Mouse (Mus musculus) limb, embryonic 15.5 days (tissue): ENCODE data around the gene Fbxo21. TPM values are rescaled to one million over a fixed set of nuclear protein-coding genes. Genes with fewer than 3 reads are reported as not detected.

Experiments used
- ATAC-seq: fragments of 200-750 bp; cut with Nextera tagmentation; 2 replicates; pipeline ENCODE4 v1.8.0; 2017; ENCODE audit warnings: low read depth, moderate TSS enrichment; ENCODE audit not compliant: insufficient number of reproducible peaks, low FRiP score, low TSS enrichment
- H3K27ac ChIP-seq: fragments of 300-500 bp; sonication (generic); 2 replicates; pipeline ENCODE4 v1.5.1; 2015; ENCODE audit warnings: moderate library complexity, mild to moderate bottlenecking, inconsistent platforms
- H3K27me3 ChIP-seq: fragments of 300-500 bp; sonication (generic); 2 replicates; pipeline ENCODE4 v1.6.1; 2015; ENCODE audit warnings: inconsistent platforms
- H3K36me3 ChIP-seq: fragments of 300-500 bp; sonication (generic); 2 replicates; pipeline ENCODE4 v1.6.1; 2015; ENCODE audit warnings: inconsistent platforms
- H3K4me1 ChIP-seq: fragments of 300-500 bp; sonication (generic); 2 replicates; pipeline ENCODE4 v1.6.1; 2015; ENCODE audit warnings: inconsistent platforms
- H3K4me2 ChIP-seq: fragments of 300-500 bp; sonication (generic); 2 replicates; pipeline ENCODE4 v1.6.1; 2015; ENCODE audit warnings: mild to moderate bottlenecking, inconsistent platforms
- H3K4me3 ChIP-seq: fragments of 300-500 bp; sonication (generic); 2 replicates; pipeline ENCODE4 v1.5.1; 2015; ENCODE audit warnings: mild to moderate bottlenecking, inconsistent platforms
- H3K9ac ChIP-seq: fragments of 300-500 bp; sonication (generic); 2 replicates; pipeline ENCODE4 v1.6.1; 2015; ENCODE audit warnings: inconsistent platforms
- H3K9me3 ChIP-seq: fragments of 300-500 bp; sonication (generic); 2 replicates; pipeline ENCODE4 v1.6.1; 2016; ENCODE audit warnings: inconsistent platforms
- WGBS: fragments of 180-500 bp; shearing (Covaris S2); methylation state at CpG from one replicate; pipeline ENCODE4 v1.1.7; 2015; 5-methylcytosine and 5-hydroxymethylcytosine counted together
- polyA plus RNA-seq: library from polyadenylated mRNA; unstranded; fragments of >200 nt; fragmentation: Nextera tagmentation; extraction: Ambion mirVana; gene quantifications from 2 replicates; pipeline ENCODE4 v1.2.1, GENCODE M21; 2015

Fbxo21 gene
- polyA plus RNA-seq, 1 experiment from 2014 or later, result 49.2 TPM

DNA sequence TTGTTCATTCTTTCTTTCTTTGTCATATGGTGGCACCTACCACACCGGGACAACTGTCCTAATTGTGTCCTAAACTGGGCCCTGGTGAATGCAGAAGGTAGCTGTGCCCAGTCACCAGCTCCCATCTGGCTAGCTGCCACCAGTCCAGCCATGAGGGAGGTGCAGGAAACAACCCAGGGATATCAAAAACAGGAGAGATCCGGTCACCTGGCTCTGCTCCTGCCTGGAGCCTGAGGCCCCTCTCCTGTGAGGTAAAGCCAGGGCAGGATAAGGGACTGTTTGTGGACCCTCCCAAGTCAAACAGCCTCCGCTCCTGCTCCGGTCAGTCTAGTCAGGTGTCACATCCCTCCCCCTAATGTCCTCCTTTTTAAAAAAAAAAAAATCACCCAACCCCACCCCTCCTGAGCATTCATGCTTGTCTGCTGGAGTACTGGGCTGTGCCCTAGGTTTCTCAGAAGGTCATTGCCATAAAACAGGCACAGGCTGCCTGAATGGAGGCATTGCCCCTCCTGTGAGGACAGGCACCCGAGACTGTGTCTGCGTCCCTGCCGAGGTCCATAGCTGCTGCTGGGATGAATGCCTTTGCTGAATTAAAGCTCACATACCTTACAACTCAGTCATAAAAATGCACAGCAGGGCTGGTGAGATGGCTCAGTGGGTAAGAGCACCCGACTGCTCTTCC, 75.6 kb downstream of the Fbxo21 start:
- Histone ChIP-seq H3K4me2 (no peak overlapping the region), H3K9ac (no peak overlapping the region), H3K27ac (no peak overlapping the region), H3K4me1 (peaks cover 4% of the 10 kb centered on the region; the same call in 1 of the 2 replicates), H3K36me3 (no peaks in the 10 kb centered on the region), H3K9me3 (no peaks in the 10 kb centered on the region), H3K27me3 (no peaks in the 10 kb centered on the region), H3K4me3 (no peak overlapping the region)
- ATAC-seq, result no peak
- WGBS, result 62% methylated on average over 8 of the region's 8 CpGs

DNA sequence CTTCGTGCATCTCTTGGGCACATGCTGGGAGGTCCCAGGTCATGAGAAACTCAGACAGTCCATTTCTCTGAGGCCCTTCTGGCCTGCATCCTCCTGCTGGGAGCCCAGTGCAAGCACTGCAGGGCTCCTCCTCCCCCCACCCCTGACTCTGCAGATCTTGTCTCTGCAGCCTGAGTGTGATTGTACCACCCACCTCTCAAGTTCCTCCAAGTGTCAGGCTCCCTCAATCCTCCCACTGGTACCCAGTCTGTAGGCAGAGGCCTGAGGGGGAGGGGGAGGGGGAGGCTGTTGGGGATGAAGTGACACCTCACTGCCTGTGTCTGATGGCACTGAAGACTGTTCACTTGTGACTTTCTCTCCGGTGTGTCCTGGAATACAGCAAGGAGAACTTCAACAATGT, 76.7 kb downstream of the Fbxo21 start:
- Histone ChIP-seq H3K36me3 (no peaks in the 10 kb centered on the region), H3K9ac (no peak overlapping the region), H3K4me1 (peaks cover 15% of the 10 kb centered on the region), H3K27me3 (no peaks in the 10 kb centered on the region), H3K4me2 (no peak overlapping the region), H3K27ac (no peak overlapping the region), H3K9me3 (no peaks in the 10 kb centered on the region), H3K4me3 (no peak overlapping the region)
- ATAC-seq, result no peak
- WGBS, result 98% methylated on average over 2 of the region's 2 CpGs

DNA sequence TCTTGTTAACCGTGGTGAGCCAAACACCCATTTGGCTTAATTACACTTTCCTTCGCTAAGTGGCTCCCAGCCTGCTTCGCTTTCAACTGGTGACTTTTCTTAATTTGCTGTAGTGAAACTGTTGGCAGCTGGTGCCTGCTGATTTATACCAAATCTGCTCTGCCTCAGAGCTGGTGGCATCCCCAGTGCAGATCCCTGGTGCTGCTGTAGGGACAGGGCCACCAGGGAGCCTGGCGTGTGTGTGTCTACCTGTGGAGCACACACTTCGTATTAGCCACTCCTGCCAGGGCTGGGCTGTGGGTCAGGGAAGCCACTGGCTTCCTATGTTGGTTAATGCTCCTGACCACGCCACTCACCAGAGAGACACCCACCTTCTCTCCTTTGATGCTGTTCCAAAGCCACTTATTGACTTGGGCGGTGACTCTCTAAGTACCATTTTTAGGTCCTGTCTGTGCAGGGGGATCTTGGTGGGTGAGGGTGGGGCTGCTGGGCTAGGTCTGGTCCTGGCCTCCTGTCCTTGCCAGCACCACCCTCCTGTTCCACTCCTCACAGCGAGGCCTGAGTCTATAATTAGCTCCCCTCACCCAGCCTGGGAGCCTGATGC, 81.1 kb downstream of the Fbxo21 start:
- no peak overlapping the region; the same call in 1 of the 2 replicates for H3K4me2 ChIP-seq
- H3K36me3 ChIP-seq, result no peaks in the 10 kb centered on the region
- H3K27ac ChIP-seq, result no peak overlapping the region
- no peak overlapping the region for H3K4me3 ChIP-seq
- H3K9me3 ChIP-seq, result no peaks in the 10 kb centered on the region
- ATAC-seq, result no peak
- H3K27me3 ChIP-seq, result no peaks in the 10 kb centered on the region
- H3K4me1 ChIP-seq, result peaks cover 15% of the 10 kb centered on the region
- 14% methylated on average over 8 of the region's 8 CpGs for WGBS
- H3K9ac ChIP-seq, result no peak overlapping the region

DNA sequence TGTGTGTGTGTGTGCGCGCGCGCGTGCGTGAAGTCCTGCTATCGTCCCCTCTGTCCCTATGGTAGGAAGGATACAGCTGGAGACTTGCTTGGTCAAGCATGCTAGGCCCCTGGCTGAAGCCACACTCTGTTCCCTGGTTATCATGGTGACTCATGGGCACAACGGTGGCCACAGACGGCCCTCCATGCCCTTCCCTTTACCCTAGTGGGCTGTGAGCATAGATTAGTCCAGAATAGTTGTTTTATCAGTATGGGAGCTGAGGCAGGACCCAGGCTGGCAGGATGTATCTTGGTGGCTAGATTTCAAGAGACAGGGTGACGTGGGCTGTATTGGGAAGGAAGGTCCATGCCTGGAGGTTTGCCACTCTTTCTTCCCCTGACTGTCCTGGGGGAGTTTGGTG, 82.3 kb downstream of the Fbxo21 start:
- Histone ChIP-seq H3K27me3 (no peaks in the 10 kb centered on the region), H3K4me2 (no peak overlapping the region), H3K4me3 (no peak overlapping the region), H3K27ac (no peak overlapping the region), H3K9me3 (no peaks in the 10 kb centered on the region), H3K4me1 (peaks cover 20% of the 10 kb centered on the region), H3K9ac (no peak overlapping the region), H3K36me3 (0 out of 2 replicates have a peak, but pooled peaks cover 3% of the 10 kb centered on the region)
- no peak for ATAC-seq
- WGBS, result 91% methylated on average over 10 of the region's 10 CpGs

DNA sequence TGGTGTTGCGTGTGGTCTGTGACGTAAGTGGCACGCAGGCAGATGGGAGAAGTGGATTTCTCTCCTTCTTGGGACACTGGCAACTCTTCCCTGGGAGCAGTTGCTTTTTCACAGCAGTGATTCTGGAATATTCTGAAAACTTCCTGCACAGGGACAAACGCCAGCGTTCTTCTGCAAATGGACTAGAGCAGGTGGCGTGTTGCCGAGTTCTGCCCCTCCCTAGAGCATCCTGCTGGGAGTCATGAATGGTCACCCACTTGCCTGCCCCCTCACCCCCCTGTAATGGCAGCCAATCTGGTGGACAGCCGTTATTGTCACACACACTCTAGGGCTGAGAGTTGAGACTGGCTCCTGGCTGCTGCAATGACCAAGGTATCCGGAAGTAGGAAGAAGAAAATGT, 83.1 kb downstream of the Fbxo21 start:
- no peak overlapping the region for H3K9ac ChIP-seq
- H3K4me1 ChIP-seq, result peaks cover 24% of the 10 kb centered on the region
- peaks cover 5% of the 10 kb centered on the region for H3K36me3 ChIP-seq
- 85% methylated on average over 9 of the region's 9 CpGs for WGBS
- H3K4me3 ChIP-seq, result no peak overlapping the region
- no peaks in the 10 kb centered on the region for H3K27me3 ChIP-seq
- ATAC-seq, result no peak
- H3K4me2 ChIP-seq, result no peak overlapping the region
- H3K27ac ChIP-seq, result no peak overlapping the region
- H3K9me3 ChIP-seq, result no peaks in the 10 kb centered on the region

Other genes starting within 250 kb of the Fbxo21 start
- gene Nos1, start 195.7 kb upstream of the Fbxo21 start, polyA plus RNA-seq, result 1.2 and 1.6 TPM in 2 replicates
- gene Tesc, start 51.0 kb downstream of the Fbxo21 start, polyA plus RNA-seq, result 25.9 and 27.2 TPM in 2 replicates
- 20.7 and 26.3 TPM in 2 replicates for gene Fbxw8, start 178.7 kb downstream of the Fbxo21 start, polyA plus RNA-seq
- gene Hrk, start 187.9 kb downstream of the Fbxo21 start, polyA plus RNA-seq, result 0.04 and 0.10 TPM in 2 replicates